Mouse (Mus musculus) midbrain, embryonic 15.5 days (tissue): Measurements from ENCODE around the gene Eif4enif1. TPM values are rescaled to one million over a fixed set of nuclear protein-coding genes. Genes with fewer than 3 reads are reported as not detected.
"Not testable (repeated sequence)": the region's sequence is repeated elsewhere in the genome, so short reads cannot be mapped to it uniquely, and the experiment has no call there.

Source experiments
- ATAC-seq: fragments of 200-750 bp; cut with Nextera tagmentation; replicated peaks from 2 replicates; pipeline ENCODE4 v1.8.0; 2017; ENCODE audit warnings: moderate TSS enrichment
- H3K27ac ChIP-seq: fragments of 300-500 bp; sonication (generic); 2 replicates; pipeline ENCODE4 v1.5.1; 2015; ENCODE audit warnings: mild to moderate bottlenecking, inconsistent platforms
- H3K27me3 ChIP-seq: fragments of 300-500 bp; sonication (generic); replicated peaks from 2 replicates; pipeline ENCODE4 v1.6.1; 2015; ENCODE audit warnings: inconsistent platforms
- H3K36me3 ChIP-seq: fragments of 300-500 bp; sonication (generic); replicated peaks from 2 replicates; pipeline ENCODE4 v1.6.1; 2015; ENCODE audit warnings: inconsistent platforms
- H3K4me1 ChIP-seq: fragments of 300-500 bp; sonication (generic); 2 replicates; pipeline ENCODE4 v1.6.1; 2015; ENCODE audit warnings: inconsistent platforms
- H3K4me2 ChIP-seq: fragments of 300-500 bp; sonication (generic); 2 replicates; pipeline ENCODE4 v1.6.1; 2015; ENCODE audit warnings: inconsistent platforms, mild to moderate bottlenecking, moderate library complexity
- H3K4me3 ChIP-seq: fragments of 300-500 bp; sonication (generic); 2 replicates; pipeline ENCODE4 v1.5.1; 2015; ENCODE audit warnings: mild to moderate bottlenecking, inconsistent platforms
- H3K9ac ChIP-seq: fragments of 300-500 bp; sonication (generic); 2 replicates; pipeline ENCODE4 v1.6.1; 2015; ENCODE audit warnings: mild to moderate bottlenecking, inconsistent platforms
- H3K9me3 ChIP-seq: fragments of 300-500 bp; sonication (generic); 2 replicates; pipeline ENCODE4 v1.6.1; 2016; ENCODE audit warnings: inconsistent platforms
- WGBS: fragments of 180-500 bp; shearing (Covaris S2); methylation state at CpG from one replicate; pipeline ENCODE4 v1.1.7; 2015; ENCODE audit warnings: mixed read lengths; 5-methylcytosine and 5-hydroxymethylcytosine counted together
- polyA plus RNA-seq: library from polyadenylated mRNA; unstranded; fragments of >200 nt; fragmentation: Nextera tagmentation; extraction: Ambion mirVana; gene quantifications from 2 replicates; pipeline ENCODE4 v1.2.1, GENCODE M21; 2015

The Eif4enif1 gene
- polyA plus RNA-seq = 63.7 and 66.0 TPM in 2 replicates

GRCm38 (mm10) chr11:3202231-3202701 lies at the start of gene Eif4enif1:
TSS of gene Eif4enif1 (plus strand) at chr11:3202392.
- Histone ChIP-seq H3K4me1 (peaks cover 12% of the 10 kb centered on the region; the same call in 1 of the 2 replicates), H3K9ac (peak within 1 kb of the TSS; percentile 21), H3K9me3 (no peaks in the 10 kb centered on the region), H3K4me3 (peak within 1 kb of the TSS; percentile 38), H3K4me2 (peak within 1 kb of the TSS; percentile 39), H3K36me3 (peaks cover 7% of the 10 kb centered on the region; the same call in 1 of the 2 replicates), H3K27ac (peak within 1 kb of the TSS; percentile 73), H3K27me3 (no peaks in the 10 kb centered on the region)
- ATAC-seq = peak; percentile 88
- under 1% methylated on average over 38 of the region's 57 CpGs for WGBS

GRCm38 (mm10) chr11:3153666-3154397 lies 48.4 kb upstream of the Eif4enif1 start:
- H3K9me3 ChIP-seq = peaks cover 16% of the 10 kb centered on the region
- WGBS = 82% methylated on average over 1 of the region's 1 CpGs
- not testable (repeated sequence) for H3K9ac ChIP-seq, H3K4me1 ChIP-seq, H3K4me3 ChIP-seq, H3K27ac ChIP-seq, H3K36me3 ChIP-seq, H3K27me3 ChIP-seq, H3K4me2 ChIP-seq
- 0 out of 2 replicates have a peak, but pooled peaks have one; percentile 26 for ATAC-seq

- H3K4me3 ChIP-seq, H3K4me1 ChIP-seq, H3K9ac ChIP-seq, ATAC-seq, H3K36me3 ChIP-seq, H3K27me3 ChIP-seq, H3K27ac ChIP-seq, H3K4me2 ChIP-seq: not testable (repeated sequence)
- peaks cover 17% of the 10 kb centered on the region for H3K9me3 ChIP-seq
- WGBS = 88% methylated on average over 2 of the region's 3 CpGs
Measured at GRCm38 (mm10) chr11:3156991-3157390, 45.2 kb upstream of the Eif4enif1 start.

GRCm38 (mm10) chr11:3157996-3158395 lies 44.2 kb upstream of the Eif4enif1 start:
- peaks cover 23% of the 10 kb centered on the region for H3K9me3 ChIP-seq
- not testable (repeated sequence) for ATAC-seq, H3K27ac ChIP-seq, H3K27me3 ChIP-seq, H3K9ac ChIP-seq, H3K4me2 ChIP-seq, H3K4me1 ChIP-seq, H3K4me3 ChIP-seq, H3K36me3 ChIP-seq
- WGBS = 94% methylated on average over 6 of the region's 6 CpGs

- not testable (repeated sequence) for H3K4me2 ChIP-seq, H3K4me1 ChIP-seq, H3K36me3 ChIP-seq, H3K27me3 ChIP-seq, H3K27ac ChIP-seq, H3K4me3 ChIP-seq, H3K9ac ChIP-seq, ATAC-seq
- 87% methylated on average over 4 of the region's 4 CpGs for WGBS
- H3K9me3 ChIP-seq = peaks cover 21% of the 10 kb centered on the region
Measured at GRCm38 (mm10) chr11:3158800-3159199, 43.4 kb upstream of the Eif4enif1 start.

- WGBS = 52% methylated on average over 1 of the region's 2 CpGs
- H3K4me3 ChIP-seq, H3K4me1 ChIP-seq, H3K4me2 ChIP-seq, H3K9ac ChIP-seq, H3K36me3 ChIP-seq, H3K27me3 ChIP-seq, H3K27ac ChIP-seq: not testable (repeated sequence)
- peaks cover 22% of the 10 kb centered on the region for H3K9me3 ChIP-seq
- peak; percentile 37 for ATAC-seq
Measured at GRCm38 (mm10) chr11:3161370-3161769, 40.8 kb upstream of the Eif4enif1 start.

- not testable (repeated sequence) for H3K27me3 ChIP-seq, H3K36me3 ChIP-seq, H3K9ac ChIP-seq, H3K4me1 ChIP-seq, H3K27ac ChIP-seq, H3K4me2 ChIP-seq, H3K4me3 ChIP-seq
- WGBS = 66% methylated on average over 5 of the region's 5 CpGs
- peaks cover 19% of the 10 kb centered on the region for H3K9me3 ChIP-seq
- ATAC-seq = peak; percentile 40
Measured at GRCm38 (mm10) chr11:3162236-3162897, 39.8 kb upstream of the Eif4enif1 start.

- H3K4me2 ChIP-seq, H3K27me3 ChIP-seq, H3K36me3 ChIP-seq, H3K9ac ChIP-seq, H3K4me3 ChIP-seq, H3K27ac ChIP-seq, ATAC-seq, H3K4me1 ChIP-seq: not testable (repeated sequence)
- 82% methylated on average over 2 of the region's 2 CpGs for WGBS
- H3K9me3 ChIP-seq = peaks cover 20% of the 10 kb centered on the region
Measured at GRCm38 (mm10) chr11:3163122-3163521, 39.1 kb upstream of the Eif4enif1 start.

- not testable (repeated sequence) for H3K27ac ChIP-seq, H3K27me3 ChIP-seq, H3K4me3 ChIP-seq, H3K36me3 ChIP-seq, H3K4me2 ChIP-seq, H3K4me1 ChIP-seq, H3K9ac ChIP-seq, ATAC-seq
- 66% methylated on average over 3 of the region's 3 CpGs for WGBS
- peaks cover 19% of the 10 kb centered on the region for H3K9me3 ChIP-seq
Measured at GRCm38 (mm10) chr11:3163661-3164060, 38.5 kb upstream of the Eif4enif1 start.

GRCm38 (mm10) chr11:3165210-3165782 lies 36.9 kb upstream of the Eif4enif1 start:
- not testable (repeated sequence) for H3K27ac ChIP-seq, H3K4me1 ChIP-seq, H3K36me3 ChIP-seq, H3K4me2 ChIP-seq, H3K4me3 ChIP-seq, H3K27me3 ChIP-seq, H3K9ac ChIP-seq
- peaks cover 19% of the 10 kb centered on the region for H3K9me3 ChIP-seq
- ATAC-seq = peak; percentile 28
- 82% methylated on average over 3 of the region's 5 CpGs for WGBS

- not testable (repeated sequence) for H3K4me1 ChIP-seq, ATAC-seq, H3K27me3 ChIP-seq, H3K27ac ChIP-seq, H3K36me3 ChIP-seq, H3K9ac ChIP-seq, H3K4me3 ChIP-seq, H3K4me2 ChIP-seq
- peaks cover 18% of the 10 kb centered on the region for H3K9me3 ChIP-seq
Measured at GRCm38 (mm10) chr11:3166321-3166720, 35.9 kb upstream of the Eif4enif1 start.

GRCm38 (mm10) chr11:3167129-3167528 lies 35.1 kb upstream of the Eif4enif1 start:
- H3K27ac ChIP-seq, H3K4me2 ChIP-seq, H3K36me3 ChIP-seq, H3K9ac ChIP-seq, H3K4me3 ChIP-seq, H3K4me1 ChIP-seq, H3K27me3 ChIP-seq, ATAC-seq: not testable (repeated sequence)
- 87% methylated on average over 4 of the region's 4 CpGs for WGBS
- H3K9me3 ChIP-seq = peaks cover 22% of the 10 kb centered on the region
